Mouse (Mus musculus): Measurements from ENCODE around the gene Majin. TPM values are rescaled to one million over a fixed set of nuclear protein-coding genes. Genes with fewer than 3 reads are reported as not detected.

Majin gene
- polyA plus RNA-seq, 1 experiment from 2014 or later: not detected

GRCm38 (mm10) chr19:6178775-6179174 is 5.4 kb upstream of the Majin start:
- no peak for TF ChIP-seq CTCF (IDR thresholded peaks at IDR 0.05; ENCODE audit: low read depth)
- Histone ChIP-seq H3K27ac (ENCODE audit: low read depth) (no peak overlapping the region), H3K4me3 (ENCODE audit: low read depth, low read length) (no peak overlapping the region), H3K4me2 (no peak overlapping the region), H3K36me3 (ENCODE audit: insufficient read depth) (no peaks in the 10 kb centered on the region), H3K4me1 (ENCODE audit: insufficient read depth) (no peaks in the 10 kb centered on the region), H3K27me3 (ENCODE audit: insufficient read depth, low read length) (no peaks in the 10 kb centered on the region), H3K9me3 (ENCODE audit: low read depth, low read length) (no peaks in the 10 kb centered on the region), H3K9ac (no peak overlapping the region)
- no peak for DNase-seq
- no peak for ATAC-seq (ENCODE audit: insufficient read depth)
- 88% methylated on average over 6 of the region's 6 CpGs for WGBS

- TF ChIP-seq CTCF (IDR thresholded peaks at IDR 0.05; ENCODE audit: low read depth): no peak
- 10% methylated on average over 5 of the region's 5 CpGs for WGBS
- Histone ChIP-seq H3K4me3 (ENCODE audit: low read depth, low read length) (no peak overlapping the region), H3K9me3 (ENCODE audit: low read depth, low read length) (no peaks in the 10 kb centered on the region), H3K36me3 (ENCODE audit: insufficient read depth) (no peaks in the 10 kb centered on the region), H3K27me3 (ENCODE audit: insufficient read depth, low read length) (no peaks in the 10 kb centered on the region), H3K9ac (no peak overlapping the region), H3K4me2 (no peak overlapping the region), H3K27ac (ENCODE audit: low read depth) (no peak overlapping the region), H3K4me1 (ENCODE audit: insufficient read depth) (no peaks in the 10 kb centered on the region)
- ATAC-seq (ENCODE audit: insufficient read depth) (no peak), DNase-seq (peak; percentile 78)
Measured at GRCm38 (mm10) chr19:6181629-6182028, 2.6 kb upstream of the Majin start.

- no peak overlapping the region for H3K9ac ChIP-seq
- no peak for ATAC-seq (ENCODE audit: insufficient read depth)
- WGBS: 26% methylated on average over 3 of the region's 3 CpGs
- no peaks in the 10 kb centered on the region for H3K9me3 ChIP-seq (ENCODE audit: low read depth, low read length)
- no peaks in the 10 kb centered on the region for H3K36me3 ChIP-seq (ENCODE audit: insufficient read depth)
- H3K4me1 ChIP-seq (ENCODE audit: insufficient read depth): no peaks in the 10 kb centered on the region
- no peak for DNase-seq
- TF ChIP-seq CTCF (IDR thresholded peaks at IDR 0.05; ENCODE audit: low read depth): no peak
- H3K27ac ChIP-seq (ENCODE audit: low read depth): no peak overlapping the region
- no peak overlapping the region for H3K4me3 ChIP-seq (ENCODE audit: low read depth, low read length)
- no peaks in the 10 kb centered on the region for H3K27me3 ChIP-seq (ENCODE audit: insufficient read depth, low read length)
- no peak overlapping the region for H3K4me2 ChIP-seq
Measured at GRCm38 (mm10) chr19:6182534-6182933, 1.7 kb upstream of the Majin start.

GRCm38 (mm10) chr19:6204265-6204664 is 20.1 kb downstream of the Majin start:
- Histone ChIP-seq H3K27ac (ENCODE audit: low read depth) (no peak overlapping the region), H3K4me3 (ENCODE audit: low read depth, low read length) (no peak overlapping the region), H3K4me2 (no peak overlapping the region), H3K4me1 (ENCODE audit: insufficient read depth) (no peaks in the 10 kb centered on the region), H3K9me3 (ENCODE audit: low read depth, low read length) (no peaks in the 10 kb centered on the region), H3K9ac (no peak overlapping the region), H3K27me3 (ENCODE audit: insufficient read depth, low read length) (no peaks in the 10 kb centered on the region), H3K36me3 (ENCODE audit: insufficient read depth) (no peaks in the 10 kb centered on the region)
- TF ChIP-seq CTCF (IDR thresholded peaks at IDR 0.05; ENCODE audit: low read depth): no peak
- ATAC-seq (ENCODE audit: insufficient read depth): no peak
- WGBS: 72% methylated on average over 2 of the region's 2 CpGs
- no peak for DNase-seq

- no peak for TF ChIP-seq CTCF (IDR thresholded peaks at IDR 0.05; ENCODE audit: low read depth)
- 65% methylated on average over 5 of the region's 5 CpGs for WGBS
- no peaks in the 10 kb centered on the region for H3K9me3 ChIP-seq (ENCODE audit: low read depth, low read length)
- H3K27ac ChIP-seq (ENCODE audit: low read depth): no peak overlapping the region
- DNase-seq: no peak
- no peaks in the 10 kb centered on the region for H3K4me1 ChIP-seq (ENCODE audit: insufficient read depth)
- no peak for ATAC-seq (ENCODE audit: insufficient read depth)
- no peak overlapping the region for H3K9ac ChIP-seq
- no peak overlapping the region for H3K4me2 ChIP-seq
- H3K4me3 ChIP-seq (ENCODE audit: low read depth, low read length): no peak overlapping the region
- H3K36me3 ChIP-seq (ENCODE audit: insufficient read depth): no peaks in the 10 kb centered on the region
- H3K27me3 ChIP-seq (ENCODE audit: insufficient read depth, low read length): no peaks in the 10 kb centered on the region
Measured at GRCm38 (mm10) chr19:6206716-6207115, 22.5 kb downstream of the Majin start.

GRCm38 (mm10) chr19:6216046-6216705 is 32.0 kb downstream of the Majin start:
- H3K4me2 ChIP-seq: no peak overlapping the region

GRCm38 (mm10) chr19:6218606-6219005 is 34.4 kb downstream of the Majin start:
- WGBS: 50% methylated on average over 6 of the region's 6 CpGs

More at GRCm38 (mm10) chr19:6216046-6216705, 32.0 kb downstream of the Majin start:
- no peaks in the 10 kb centered on the region for H3K36me3 ChIP-seq (ENCODE audit: insufficient read depth)
- H3K9me3 ChIP-seq (ENCODE audit: low read depth, low read length): no peaks in the 10 kb centered on the region
- no peak overlapping the region for H3K9ac ChIP-seq
- no peak for TF ChIP-seq CTCF (IDR thresholded peaks at IDR 0.05; ENCODE audit: low read depth)
- DNase-seq: no peak
- no peak for ATAC-seq (ENCODE audit: insufficient read depth)
- H3K4me3 ChIP-seq (ENCODE audit: low read depth, low read length): no peak overlapping the region
- 49% methylated on average over 6 of the region's 6 CpGs for WGBS
- H3K27ac ChIP-seq (ENCODE audit: low read depth): no peak overlapping the region
- H3K27me3 ChIP-seq (ENCODE audit: insufficient read depth, low read length): no peaks in the 10 kb centered on the region
- H3K4me1 ChIP-seq (ENCODE audit: insufficient read depth): no peaks in the 10 kb centered on the region

More at GRCm38 (mm10) chr19:6218606-6219005, 34.4 kb downstream of the Majin start:
- no peak overlapping the region for H3K4me3 ChIP-seq (ENCODE audit: low read depth, low read length)
- no peaks in the 10 kb centered on the region for H3K36me3 ChIP-seq (ENCODE audit: insufficient read depth)
- no peak for TF ChIP-seq CTCF (IDR thresholded peaks at IDR 0.05; ENCODE audit: low read depth)
- H3K9me3 ChIP-seq (ENCODE audit: low read depth, low read length): no peaks in the 10 kb centered on the region
- DNase-seq (no peak), ATAC-seq (ENCODE audit: insufficient read depth) (no peak)
- H3K4me1 ChIP-seq (ENCODE audit: insufficient read depth): no peaks in the 10 kb centered on the region
- no peaks in the 10 kb centered on the region for H3K27me3 ChIP-seq (ENCODE audit: insufficient read depth, low read length)
- H3K9ac ChIP-seq: no peak overlapping the region
- no peak overlapping the region for H3K27ac ChIP-seq (ENCODE audit: low read depth)
- no peak overlapping the region for H3K4me2 ChIP-seq
